16 mouse cellular contexts compared by ENCODE assay signal in the genomic region with DNA sequence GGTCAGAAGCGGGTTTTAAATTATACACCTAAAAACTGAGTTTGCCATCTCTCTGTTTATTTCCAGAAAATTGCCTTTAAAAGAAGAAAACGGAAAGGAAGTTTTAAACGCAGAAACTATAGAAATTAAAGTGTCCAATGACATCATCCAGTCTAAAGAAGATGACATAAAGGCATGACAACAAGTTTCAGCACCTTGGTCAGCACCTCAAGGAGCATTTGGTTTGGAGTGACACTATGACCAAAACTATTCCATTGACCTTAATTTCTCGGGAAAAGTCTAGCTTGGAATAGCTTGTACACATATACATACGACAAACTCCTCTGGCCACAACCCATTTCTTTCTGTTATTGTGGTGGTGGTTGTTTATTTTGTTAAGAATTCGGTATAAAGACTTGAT.
DNase-seq lines count a peak whose midpoint lies in the region; ATAC-seq lines count a peak whose summit lies in the region.
"Had no signal": no experiment of that assay in that cellular context is flagged by ENCODE, and none has a peak within 500 bp of the region (broad histone marks: within the 10 kb centered on the region; RNA-seq: fewer than 3 reads in every experiment).

No protein-coding gene starts in this region.

- no peaks in the 10 kb centered on the region for H3K4me1 ChIP-seq in midbrain, embryonic 10.5 days
- no peaks in the 10 kb centered on the region for H3K4me1 ChIP-seq in midbrain, embryonic 16.5 days (ENCODE audit: control insufficient read depth, insufficient read depth, low read length)
- no peaks in the 10 kb centered on the region for H3K4me1 ChIP-seq in embryonic facial prominence, embryonic 10.5 days
- H3K4me1 ChIP-seq: forebrain, embryonic 10.5 days; limb, embryonic 15.5 days; neural tube, embryonic 13.5 days had no signal

- no peak for ATAC-seq in midbrain, embryonic 16.5 days
- no peak for ATAC-seq in monocyte, adult 5-6 weeks (replicated peaks; ENCODE audit: insufficient number of reproducible peaks, low FRiP score, low TSS enrichment, poor library complexity, severe bottlenecking)
- ATAC-seq: inflammation-experienced regulatory T-cells, adult 6 months had no signal

- H3K27ac ChIP-seq in midbrain, embryonic 10.5 days (replicated peaks), result no peak overlapping the region
- no peak overlapping the region for H3K27ac ChIP-seq in midbrain, embryonic 16.5 days (ENCODE audit: low read length)
- H3K27ac ChIP-seq in embryonic facial prominence, embryonic 10.5 days (replicated peaks), result no peak overlapping the region
- H3K27ac ChIP-seq: forebrain, embryonic 10.5 days; layer of hippocampus, adult 2 months; limb, embryonic 15.5 days; macrophage; neural tube, embryonic 13.5 days had no signal

- no peak overlapping the region for H3K4me2 ChIP-seq in midbrain, embryonic 16.5 days (ENCODE audit: low read length)
- H3K4me2 ChIP-seq: limb, embryonic 15.5 days; neural tube, embryonic 13.5 days had no signal

- no peak overlapping the region for H3K4me3 ChIP-seq in midbrain, embryonic 10.5 days
- no peak overlapping the region for H3K4me3 ChIP-seq in midbrain, embryonic 16.5 days (ENCODE audit: low read depth, low read length)
- no peak overlapping the region for H3K4me3 ChIP-seq in embryonic facial prominence, embryonic 10.5 days
- H3K4me3 ChIP-seq: forebrain, embryonic 10.5 days; layer of hippocampus, adult 2 months; limb, embryonic 15.5 days; neural tube, embryonic 13.5 days had no signal

- WGBS in midbrain, embryonic 10.5 days, result 55% methylated on average over 6 of the region's 6 CpGs
- 53% methylated on average over 6 of the region's 6 CpGs for WGBS in midbrain, embryonic 16.5 days
- WGBS in embryonic facial prominence, embryonic 10.5 days, result 50% methylated on average over 6 of the region's 6 CpGs

- no peaks in the 10 kb centered on the region for H3K36me3 ChIP-seq in midbrain, embryonic 10.5 days
- no peaks in the 10 kb centered on the region for H3K36me3 ChIP-seq in midbrain, embryonic 16.5 days (ENCODE audit: control insufficient read depth, insufficient read depth, low read length)
- no peaks in the 10 kb centered on the region for H3K36me3 ChIP-seq in embryonic facial prominence, embryonic 10.5 days (replicated peaks)
- H3K36me3 ChIP-seq: forebrain, embryonic 10.5 days; limb, embryonic 15.5 days; neural tube, embryonic 13.5 days had no signal

- H3K9me3 ChIP-seq in midbrain, embryonic 10.5 days (replicated peaks), result no peaks in the 10 kb centered on the region
- no peaks in the 10 kb centered on the region for H3K9me3 ChIP-seq in midbrain, embryonic 16.5 days (replicated peaks; ENCODE audit: control insufficient read depth, low read length, poor library complexity, severe bottlenecking)
- no peaks in the 10 kb centered on the region for H3K9me3 ChIP-seq in embryonic facial prominence, embryonic 10.5 days
- H3K9me3 ChIP-seq: forebrain, embryonic 10.5 days; limb, embryonic 15.5 days; neural tube, embryonic 13.5 days had no signal

- H3K9ac ChIP-seq in midbrain, embryonic 16.5 days (ENCODE audit: low read depth, low read length), result no peak overlapping the region
- H3K9ac ChIP-seq: limb, embryonic 15.5 days; neural tube, embryonic 13.5 days had no signal

- DNase-seq in midbrain, embryonic 10.5 days (ENCODE audit: low spot score), result peak; percentile 13
- peak; percentile 58 for DNase-seq in R1 (ENCODE audit: low read depth, low spot score)
- DNase-seq in embryonic facial prominence, embryonic 10.5 days (ENCODE audit: low spot score), result peak; percentile 32
- DNase-seq in retina, postnatal 1 day, result peak; percentile 53
- no peak for DNase-seq in right cerebral cortex, postnatal 10 days (ENCODE audit: low spot score in 2 of 2)
- DNase-seq: cerebellum, postnatal 36 days; gastrocnemius, postnatal 14 days; right cerebral cortex, postnatal 14 days had no signal

- no peaks in the 10 kb centered on the region for H3K27me3 ChIP-seq in midbrain, embryonic 10.5 days (ENCODE audit: low read depth, poor library complexity, severe bottlenecking)
- no peaks in the 10 kb centered on the region for H3K27me3 ChIP-seq in midbrain, embryonic 16.5 days (ENCODE audit: control insufficient read depth, insufficient read depth, low read depth, low read length)
- no peaks in the 10 kb centered on the region for H3K27me3 ChIP-seq in embryonic facial prominence, embryonic 10.5 days (replicated peaks; ENCODE audit: low read depth, poor library complexity, severe bottlenecking)
- H3K27me3 ChIP-seq: limb, embryonic 15.5 days; neural tube, embryonic 13.5 days had no signal

Comparison
In these comparisons a context has a peak if more than half of its experiments do, and no peak if none do; other contexts are left out.
1. DNase-seq: peak in midbrain, embryonic 10.5 days (single experiment), R1 (single experiment), embryonic facial prominence, embryonic 10.5 days (single experiment) and retina, postnatal 1 day (single experiment); none in right cerebral cortex, postnatal 10 days (0 of 2).